Mouse (Mus musculus) kidney, embryonic 15.5 days (tissue): ENCODE results near the gene Caln1. TPM values are rescaled to one million over a fixed set of nuclear protein-coding genes. Genes with fewer than 3 reads are reported as not detected.

ENCODE experiments used
- ATAC-seq: fragments of 200-750 bp; cut with Nextera tagmentation; replicated peaks from 2 replicates; pipeline ENCODE4 v1.8.0; 2017; ENCODE audit warnings: moderate TSS enrichment; ENCODE audit not compliant: low FRiP score
- H3K27ac ChIP-seq: fragments of 300-500 bp; sonication (generic); 2 replicates; pipeline ENCODE4 v1.5.1; 2015; ENCODE audit warnings: mild to moderate bottlenecking, inconsistent platforms
- H3K27me3 ChIP-seq: fragments of 300-500 bp; sonication (generic); 2 replicates; pipeline ENCODE4 v1.6.1; 2015; ENCODE audit warnings: inconsistent platforms
- H3K36me3 ChIP-seq: fragments of 300-500 bp; sonication (generic); 2 replicates; pipeline ENCODE4 v1.6.1; 2015; ENCODE audit warnings: inconsistent platforms
- H3K4me1 ChIP-seq: fragments of 300-500 bp; sonication (generic); 2 replicates; pipeline ENCODE4 v1.6.1; 2015; ENCODE audit warnings: inconsistent platforms
- H3K4me2 ChIP-seq: fragments of 300-500 bp; sonication (generic); 2 replicates; pipeline ENCODE4 v1.6.1; 2015; ENCODE audit warnings: moderate library complexity, mild to moderate bottlenecking, inconsistent platforms
- H3K4me3 ChIP-seq: fragments of 300-500 bp; sonication (generic); replicated peaks from 2 replicates; pipeline ENCODE4 v1.5.1; 2015; ENCODE audit warnings: mild to moderate bottlenecking, inconsistent platforms
- H3K9ac ChIP-seq: fragments of 300-500 bp; sonication (generic); 2 replicates; pipeline ENCODE4 v1.6.1; 2015; ENCODE audit warnings: mild to moderate bottlenecking, inconsistent platforms
- H3K9me3 ChIP-seq: fragments of 300-500 bp; sonication (generic); replicated peaks from 2 replicates; pipeline ENCODE4 v1.6.1; 2016; ENCODE audit warnings: inconsistent platforms
- WGBS: fragments of 180-500 bp; shearing (Covaris S2); methylation state at CpG from one replicate; pipeline ENCODE4 v1.1.7; 2015; ENCODE audit warnings: mixed read lengths; 5-methylcytosine and 5-hydroxymethylcytosine counted together
- polyA plus RNA-seq: library from polyadenylated mRNA; unstranded; fragments of >200 nt; fragmentation: Nextera tagmentation; extraction: Ambion mirVana; gene quantifications from 2 replicates; pipeline ENCODE4 v1.2.1, GENCODE M21; 2015

Gene Caln1
- polyA plus RNA-seq, 1 experiment from 2014 or later: 1.1 TPM

DNA sequence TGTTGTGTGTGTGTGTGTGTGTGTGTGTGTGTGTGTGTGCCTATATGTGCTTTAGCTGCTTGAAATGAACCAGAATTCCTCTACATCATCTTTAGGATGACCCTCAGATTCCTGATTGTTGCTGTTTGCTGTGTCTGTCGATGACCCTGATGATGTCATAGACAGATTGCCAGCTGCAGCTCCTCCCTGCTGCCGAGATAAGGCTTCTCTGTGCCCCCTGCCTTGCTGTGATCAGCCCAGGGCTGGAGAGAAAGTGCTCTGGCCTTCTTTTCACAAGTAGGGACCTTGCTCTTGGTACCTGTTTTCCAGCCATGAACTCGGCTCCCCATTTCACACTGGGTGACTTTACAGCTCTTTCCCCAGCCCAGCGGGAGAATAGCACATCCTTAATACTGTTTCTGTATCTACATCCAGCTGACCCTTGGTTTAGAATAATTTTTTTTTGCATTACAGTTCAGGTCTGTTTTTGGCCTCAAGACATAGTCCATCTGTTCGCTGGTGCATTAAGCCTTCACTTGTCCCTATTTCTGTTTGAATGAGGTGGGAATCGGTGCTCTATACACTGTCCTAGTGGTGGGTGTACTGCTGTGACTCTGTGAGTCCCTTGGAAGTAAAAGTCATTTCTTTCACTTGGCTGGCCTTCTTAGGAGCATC is 337.1 kb downstream of the Caln1 start:
- no peaks in the 10 kb centered on the region for H3K4me1 ChIP-seq
- no peak overlapping the region for H3K4me2 ChIP-seq
- 67% methylated on average over 6 of the region's 6 CpGs for WGBS
- H3K27me3 ChIP-seq: no peaks in the 10 kb centered on the region
- no peaks in the 10 kb centered on the region for H3K36me3 ChIP-seq
- no peak overlapping the region for H3K4me3 ChIP-seq
- H3K9ac ChIP-seq: no peak overlapping the region
- no peak overlapping the region for H3K27ac ChIP-seq
- H3K9me3 ChIP-seq: no peaks in the 10 kb centered on the region
- ATAC-seq: no peak

DNA sequence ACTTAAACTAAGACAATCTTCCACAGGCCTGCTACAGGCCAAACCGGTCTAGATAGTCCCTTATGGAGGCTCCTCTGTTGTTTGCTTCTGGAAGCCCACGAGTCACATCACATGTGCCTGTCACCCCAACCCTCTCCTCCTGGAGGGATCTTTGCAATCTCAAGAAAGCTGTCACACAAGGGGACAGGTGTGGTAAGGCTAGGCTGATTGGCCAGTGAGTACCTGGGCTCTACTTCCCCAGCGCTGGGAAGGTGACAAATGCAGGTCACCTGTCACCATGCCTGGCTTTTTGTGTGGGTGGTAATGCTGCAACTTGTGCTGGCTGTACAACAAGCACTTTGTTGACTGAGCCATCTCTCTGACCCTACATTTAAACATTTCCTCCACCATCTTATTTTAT is 338.5 kb downstream of the Caln1 start:
- H3K36me3 ChIP-seq: no peaks in the 10 kb centered on the region
- no peak overlapping the region for H3K4me3 ChIP-seq
- H3K9ac ChIP-seq: no peak overlapping the region
- H3K27me3 ChIP-seq: no peaks in the 10 kb centered on the region
- no peak for ATAC-seq
- H3K27ac ChIP-seq: no peak overlapping the region
- no peak overlapping the region for H3K4me2 ChIP-seq
- H3K9me3 ChIP-seq: no peaks in the 10 kb centered on the region
- H3K4me1 ChIP-seq: no peaks in the 10 kb centered on the region
- WGBS: 84% methylated on average over 3 of the region's 3 CpGs

DNA sequence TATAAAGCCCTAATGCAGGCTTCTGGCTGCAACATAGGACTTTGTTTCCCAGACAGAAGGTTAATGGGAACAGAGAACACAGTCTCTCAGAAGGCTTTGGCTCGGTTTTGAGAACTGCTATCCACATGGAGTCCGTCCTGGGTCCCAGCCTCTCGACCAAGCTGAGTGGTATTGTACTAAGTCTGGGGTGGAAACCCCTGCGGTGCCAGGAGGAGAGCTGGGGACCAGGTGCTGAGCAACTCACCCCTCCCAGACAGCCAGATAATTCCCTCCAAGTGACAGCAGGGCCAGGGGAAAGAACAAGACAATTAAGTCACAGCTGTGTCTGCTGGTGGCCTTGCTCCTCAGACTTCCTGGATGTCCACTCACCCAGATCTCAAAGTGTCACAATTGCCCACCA is 339.4 kb downstream of the Caln1 start:
- Histone ChIP-seq H3K4me2 (no peak overlapping the region), H3K27ac (no peak overlapping the region)
- WGBS: 86% methylated on average over 4 of the region's 4 CpGs

DNA sequence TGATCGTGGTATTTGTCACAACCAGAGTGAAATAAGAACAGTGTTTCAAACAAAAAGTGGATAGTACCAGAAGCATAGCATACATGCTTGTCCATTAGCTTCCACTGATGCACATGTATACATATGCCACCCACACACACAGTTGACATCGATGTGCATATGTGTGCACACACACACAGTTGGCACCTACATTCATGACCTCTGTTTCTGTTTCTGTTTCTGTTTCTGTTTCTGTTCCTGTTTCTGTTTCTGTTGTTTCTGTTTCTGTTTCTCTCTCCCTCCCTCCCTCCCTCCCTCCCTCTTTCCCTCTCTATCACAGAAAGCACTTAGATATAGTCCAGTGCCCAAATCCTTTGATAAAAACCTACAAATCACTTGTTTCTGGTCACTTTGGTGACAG is 342.4 kb downstream of the Caln1 start:
- no peak for ATAC-seq
- H3K9ac ChIP-seq: no peak overlapping the region
- H3K27me3 ChIP-seq: no peaks in the 10 kb centered on the region
- H3K4me1 ChIP-seq: no peaks in the 10 kb centered on the region
- H3K4me3 ChIP-seq: no peak overlapping the region
- WGBS: 84% methylated on average over 2 of the region's 2 CpGs
- H3K9me3 ChIP-seq: no peaks in the 10 kb centered on the region
- H3K4me2 ChIP-seq: no peak overlapping the region
- H3K27ac ChIP-seq: no peak overlapping the region
- no peaks in the 10 kb centered on the region for H3K36me3 ChIP-seq

More for the DNA sequence above, 339.4 kb downstream of the Caln1 start:
- H3K9me3 ChIP-seq: no peaks in the 10 kb centered on the region
- no peak overlapping the region for H3K9ac ChIP-seq
- no peak overlapping the region for H3K4me3 ChIP-seq
- no peaks in the 10 kb centered on the region for H3K4me1 ChIP-seq
- no peaks in the 10 kb centered on the region for H3K36me3 ChIP-seq
- H3K27me3 ChIP-seq: no peaks in the 10 kb centered on the region
- no peak for ATAC-seq

DNA sequence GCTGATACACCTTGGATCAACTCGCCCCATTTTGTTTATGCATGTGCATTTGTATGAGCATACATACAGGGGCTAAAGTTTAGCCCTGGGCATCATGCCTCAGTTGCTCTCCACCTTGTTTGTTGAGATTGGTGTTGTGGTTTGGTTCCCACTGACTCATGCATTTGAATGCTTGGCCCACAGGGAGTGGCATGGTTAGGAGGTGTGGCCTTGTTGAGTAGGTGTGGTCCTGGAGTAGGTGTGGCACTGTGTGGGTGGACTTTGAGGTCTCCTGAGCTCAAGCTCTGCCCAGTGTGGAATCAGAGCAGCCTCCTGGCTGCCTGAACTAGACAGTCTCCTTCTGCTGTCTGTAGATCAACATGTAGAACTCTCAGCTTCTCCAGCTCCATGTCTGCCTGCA is 343.0 kb downstream of the Caln1 start:
- H3K4me3 ChIP-seq: no peak overlapping the region
- no peak overlapping the region for H3K27ac ChIP-seq
- no peak for ATAC-seq
- H3K4me1 ChIP-seq: no peaks in the 10 kb centered on the region
- no peak overlapping the region for H3K9ac ChIP-seq
- H3K36me3 ChIP-seq: no peaks in the 10 kb centered on the region
- H3K27me3 ChIP-seq: no peaks in the 10 kb centered on the region
- H3K9me3 ChIP-seq: no peaks in the 10 kb centered on the region
- WGBS: 75% methylated on average over 1 of the region's 1 CpGs
- no peak overlapping the region for H3K4me2 ChIP-seq

DNA sequence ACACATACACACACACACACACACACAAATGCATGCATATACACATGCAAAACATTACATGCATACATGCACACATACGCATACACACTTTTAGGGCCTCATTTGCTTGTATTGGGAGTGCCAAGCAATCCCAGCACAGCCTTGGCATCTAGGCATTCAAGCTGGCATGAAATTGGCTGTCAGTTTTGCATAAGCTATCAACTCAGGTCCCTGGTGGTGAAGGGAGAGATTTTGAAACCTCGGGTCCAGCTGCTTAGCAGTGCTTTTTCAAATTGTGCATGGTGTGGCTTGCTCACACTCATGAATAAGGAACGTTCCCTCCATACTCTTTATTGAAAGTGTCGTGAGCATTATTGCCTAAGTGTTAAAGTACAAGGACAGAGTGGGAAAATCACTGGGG is 345.9 kb downstream of the Caln1 start:
- Histone ChIP-seq H3K4me2 (no peak overlapping the region), H3K4me1 (no peaks in the 10 kb centered on the region), H3K27me3 (no peaks in the 10 kb centered on the region), H3K36me3 (no peaks in the 10 kb centered on the region), H3K27ac (no peak overlapping the region), H3K9ac (no peak overlapping the region), H3K9me3 (no peaks in the 10 kb centered on the region), H3K4me3 (no peak overlapping the region)
- WGBS: 83% methylated on average over 4 of the region's 4 CpGs
- no peak for ATAC-seq

DNA sequence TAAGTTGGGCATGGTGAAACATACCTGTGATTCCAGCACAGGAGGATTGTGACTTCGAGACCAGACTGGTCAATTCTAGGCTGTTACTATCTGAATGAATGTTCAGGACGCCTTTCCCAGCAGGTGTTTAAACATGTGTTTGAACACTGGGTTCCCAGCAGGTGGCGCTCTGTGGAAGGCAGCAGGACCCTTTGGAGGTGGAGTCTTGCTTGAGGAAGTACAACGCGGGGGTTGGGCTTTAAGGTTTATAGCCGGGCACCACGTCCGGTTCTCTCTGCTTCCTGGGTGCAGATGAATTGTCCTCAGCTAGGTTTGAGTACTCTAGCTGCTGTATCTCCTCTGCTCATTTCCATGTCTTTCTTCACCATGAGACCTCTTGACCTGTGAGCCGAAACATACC is 349.1 kb downstream of the Caln1 start:
- Histone ChIP-seq H3K4me3 (no peak overlapping the region), H3K27me3 (no peaks in the 10 kb centered on the region), H3K4me2 (no peak overlapping the region), H3K27ac (no peak overlapping the region), H3K4me1 (no peaks in the 10 kb centered on the region), H3K36me3 (no peaks in the 10 kb centered on the region), H3K9me3 (no peaks in the 10 kb centered on the region), H3K9ac (no peak overlapping the region)
- WGBS: 58% methylated on average over 9 of the region's 9 CpGs
- no peak for ATAC-seq

DNA sequence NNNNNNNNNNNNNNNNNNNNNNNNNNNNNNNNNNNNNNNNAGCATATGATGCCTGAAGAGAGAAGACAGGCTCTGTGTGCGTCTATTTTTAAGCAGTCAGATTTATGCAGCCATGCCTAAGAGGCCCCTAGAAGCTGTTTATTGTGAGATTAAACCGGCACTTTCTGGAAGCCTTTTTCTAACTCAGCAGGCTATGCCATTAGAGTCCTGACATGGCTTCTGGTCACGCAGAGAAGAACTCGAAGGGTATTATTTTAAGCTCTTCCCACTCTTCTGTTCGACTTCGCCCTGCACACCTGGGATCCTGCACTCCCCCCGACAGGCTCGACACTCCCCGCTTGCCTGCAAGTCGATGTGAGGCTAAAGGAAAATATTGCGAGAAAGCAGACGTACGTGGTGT is 372.9 kb downstream of the Caln1 start:
- H3K27ac ChIP-seq: no peak overlapping the region
- H3K36me3 ChIP-seq: no peaks in the 10 kb centered on the region
- WGBS: 82% methylated on average over 13 of the region's 13 CpGs
- no peaks in the 10 kb centered on the region for H3K4me1 ChIP-seq
- no peaks in the 10 kb centered on the region for H3K9me3 ChIP-seq
- no peak for ATAC-seq
- H3K27me3 ChIP-seq: no peaks in the 10 kb centered on the region
- H3K4me2 ChIP-seq: no peak overlapping the region
- no peak overlapping the region for H3K9ac ChIP-seq
- H3K4me3 ChIP-seq: no peak overlapping the region

DNA sequence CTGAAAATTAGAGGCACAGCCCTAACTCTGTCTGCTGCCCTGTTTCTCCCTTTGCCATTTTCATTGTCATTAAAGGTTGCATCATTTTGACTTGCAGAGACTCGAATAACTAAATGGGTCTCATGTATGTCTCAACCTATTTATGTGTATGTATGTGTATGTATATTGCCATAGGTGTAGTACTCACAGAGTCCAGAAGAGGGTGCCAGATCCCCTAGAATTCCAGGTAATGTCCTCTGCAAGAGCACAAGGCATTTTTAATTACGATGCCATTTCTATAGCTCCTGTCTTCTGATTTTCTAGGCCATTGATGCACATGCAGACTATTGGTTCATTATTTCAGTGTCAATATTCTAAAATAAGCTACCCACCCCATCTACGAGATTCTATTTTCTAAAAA is 388.3 kb downstream of the Caln1 start:
- Histone ChIP-seq H3K4me3 (no peak overlapping the region), H3K4me2 (no peak overlapping the region), H3K27ac (no peak overlapping the region), H3K36me3 (no peaks in the 10 kb centered on the region), H3K9ac (no peak overlapping the region), H3K4me1 (no peaks in the 10 kb centered on the region), H3K27me3 (no peaks in the 10 kb centered on the region), H3K9me3 (0 out of 2 replicates have a peak, but pooled peaks cover 3% of the 10 kb centered on the region)
- WGBS: 91% methylated on average over 3 of the region's 3 CpGs
- no peak for ATAC-seq

DNA sequence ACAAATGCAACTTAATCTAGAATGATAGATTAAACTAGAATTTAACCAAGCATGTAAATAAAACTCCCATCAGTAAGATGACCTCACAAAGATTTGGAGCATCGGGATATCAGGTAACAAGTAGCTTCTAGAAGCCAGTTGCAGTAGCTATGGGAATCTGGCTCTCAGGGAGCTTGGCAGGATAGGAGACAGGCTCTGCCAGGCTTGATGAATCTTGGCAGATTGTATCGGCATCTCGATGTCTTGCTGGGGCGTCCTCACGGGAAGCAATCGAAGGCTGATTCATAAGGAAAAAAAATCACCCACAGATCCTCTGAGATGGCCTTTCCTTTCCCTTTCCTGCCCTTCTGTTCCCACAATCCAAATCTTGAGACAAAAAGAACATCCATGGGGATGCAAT is 396.5 kb downstream of the Caln1 start:
- no peak for ATAC-seq
- Histone ChIP-seq H3K4me3 (no peak overlapping the region), H3K9me3 (0 out of 2 replicates have a peak, but pooled peaks cover 4% of the 10 kb centered on the region), H3K36me3 (no peaks in the 10 kb centered on the region), H3K9ac (no peak overlapping the region), H3K27me3 (no peaks in the 10 kb centered on the region), H3K4me1 (no peaks in the 10 kb centered on the region), H3K27ac (no peak overlapping the region), H3K4me2 (no peak overlapping the region)
- 96% methylated on average over 6 of the region's 6 CpGs for WGBS

DNA sequence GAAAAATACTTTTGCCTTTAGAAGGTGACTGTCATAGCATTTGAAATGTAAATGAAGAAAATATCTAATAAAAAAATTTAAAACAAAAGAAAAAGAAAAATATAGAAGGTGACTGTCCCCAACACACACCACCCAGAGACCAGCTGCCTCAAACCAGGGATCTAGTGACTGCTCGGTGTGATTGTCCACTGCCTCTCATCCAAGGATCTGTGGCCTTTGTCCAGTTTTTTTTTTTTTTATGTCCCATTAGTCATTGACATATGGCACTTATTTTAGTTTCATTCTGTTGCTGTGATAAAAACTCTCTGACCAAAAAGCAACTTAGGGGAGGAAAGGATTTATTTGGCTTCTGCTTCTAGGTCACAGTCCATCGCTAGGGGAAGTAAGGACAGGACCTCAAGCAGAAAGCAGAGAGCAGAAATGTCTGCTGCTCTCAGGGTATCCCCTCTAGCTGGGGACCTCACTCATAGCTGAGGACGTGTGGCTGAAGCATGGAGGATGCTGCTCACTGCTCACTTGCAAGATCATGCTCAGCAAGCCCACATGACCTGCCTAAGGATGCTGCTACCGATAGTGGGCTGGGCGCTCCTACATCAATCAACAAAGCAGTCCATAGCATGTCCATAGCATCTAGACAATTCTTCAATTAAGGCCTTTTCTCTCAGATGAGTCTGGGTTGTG is 401.9 kb downstream of the Caln1 start:
- no peaks in the 10 kb centered on the region for H3K4me1 ChIP-seq
- ATAC-seq: no peak
- H3K27ac ChIP-seq: no peak overlapping the region
- WGBS: 73% methylated on average over 5 of the region's 5 CpGs
- H3K36me3 ChIP-seq: no peaks in the 10 kb centered on the region
- no peaks in the 10 kb centered on the region for H3K27me3 ChIP-seq
- no peak overlapping the region for H3K4me3 ChIP-seq
- H3K9ac ChIP-seq: no peak overlapping the region
- 0 out of 2 replicates have a peak, but pooled peaks cover 4% of the 10 kb centered on the region for H3K9me3 ChIP-seq
- no peak overlapping the region for H3K4me2 ChIP-seq

DNA sequence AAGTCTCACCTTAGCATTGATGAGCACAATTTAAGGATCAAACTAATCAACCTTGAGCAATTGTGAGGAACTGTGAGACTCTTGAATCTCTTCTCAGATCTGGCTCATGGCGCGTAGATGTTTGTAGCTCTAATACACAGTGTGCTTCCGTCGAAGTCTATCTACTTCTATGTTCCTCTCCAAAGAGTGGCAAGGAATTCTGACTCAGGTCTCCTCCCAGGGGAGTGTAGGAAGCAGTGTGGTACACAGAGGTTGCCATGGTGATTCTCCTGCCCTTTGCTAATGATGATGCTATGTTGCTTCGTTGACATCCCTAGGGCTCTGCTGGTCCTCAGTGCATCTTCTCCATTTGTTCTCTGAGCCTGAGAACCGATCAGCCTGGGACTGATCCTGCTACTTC is 403.2 kb downstream of the Caln1 start:
- Histone ChIP-seq H3K36me3 (no peaks in the 10 kb centered on the region), H3K4me3 (no peak overlapping the region), H3K9ac (no peak overlapping the region), H3K4me1 (no peaks in the 10 kb centered on the region), H3K27ac (no peak overlapping the region), H3K9me3 (0 out of 2 replicates have a peak, but pooled peaks cover 1% of the 10 kb centered on the region), H3K4me2 (no peak overlapping the region), H3K27me3 (no peaks in the 10 kb centered on the region)
- 88% methylated on average over 6 of the region's 6 CpGs for whole genome bisulfite sequencing
- no peak for ATAC-seq

DNA sequence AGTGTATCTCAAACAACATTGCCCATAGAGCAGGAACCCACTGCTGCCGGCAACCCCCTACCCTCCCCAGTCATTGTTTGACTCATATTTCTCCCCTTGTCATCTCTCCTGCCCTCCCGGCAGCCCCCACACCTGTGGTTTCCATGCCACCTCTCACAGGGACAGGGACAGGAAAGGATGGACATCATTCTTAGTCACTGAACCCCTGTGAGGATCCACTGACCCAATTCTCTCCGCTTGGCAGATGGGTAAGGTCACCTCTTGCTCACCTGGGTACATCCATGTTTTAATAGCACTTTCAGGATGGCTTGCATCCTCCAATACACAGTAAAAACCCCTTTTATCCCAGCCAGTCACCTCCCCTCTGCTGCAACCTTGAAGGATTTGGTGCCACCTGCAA is 405.7 kb downstream of the Caln1 start:
- H3K4me1 ChIP-seq: no peaks in the 10 kb centered on the region
- 84% methylated on average over 3 of the region's 3 CpGs for whole genome bisulfite sequencing
- H3K4me3 ChIP-seq: no peak overlapping the region
- ATAC-seq: no peak
- H3K36me3 ChIP-seq: no peaks in the 10 kb centered on the region
- no peaks in the 10 kb centered on the region for H3K9me3 ChIP-seq
- no peaks in the 10 kb centered on the region for H3K27me3 ChIP-seq
- H3K27ac ChIP-seq: no peak overlapping the region
- no peak overlapping the region for H3K4me2 ChIP-seq
- H3K9ac ChIP-seq: no peak overlapping the region
